Mouse (Mus musculus): ENCODE results near the gene Cdkn2a.

DNA sequence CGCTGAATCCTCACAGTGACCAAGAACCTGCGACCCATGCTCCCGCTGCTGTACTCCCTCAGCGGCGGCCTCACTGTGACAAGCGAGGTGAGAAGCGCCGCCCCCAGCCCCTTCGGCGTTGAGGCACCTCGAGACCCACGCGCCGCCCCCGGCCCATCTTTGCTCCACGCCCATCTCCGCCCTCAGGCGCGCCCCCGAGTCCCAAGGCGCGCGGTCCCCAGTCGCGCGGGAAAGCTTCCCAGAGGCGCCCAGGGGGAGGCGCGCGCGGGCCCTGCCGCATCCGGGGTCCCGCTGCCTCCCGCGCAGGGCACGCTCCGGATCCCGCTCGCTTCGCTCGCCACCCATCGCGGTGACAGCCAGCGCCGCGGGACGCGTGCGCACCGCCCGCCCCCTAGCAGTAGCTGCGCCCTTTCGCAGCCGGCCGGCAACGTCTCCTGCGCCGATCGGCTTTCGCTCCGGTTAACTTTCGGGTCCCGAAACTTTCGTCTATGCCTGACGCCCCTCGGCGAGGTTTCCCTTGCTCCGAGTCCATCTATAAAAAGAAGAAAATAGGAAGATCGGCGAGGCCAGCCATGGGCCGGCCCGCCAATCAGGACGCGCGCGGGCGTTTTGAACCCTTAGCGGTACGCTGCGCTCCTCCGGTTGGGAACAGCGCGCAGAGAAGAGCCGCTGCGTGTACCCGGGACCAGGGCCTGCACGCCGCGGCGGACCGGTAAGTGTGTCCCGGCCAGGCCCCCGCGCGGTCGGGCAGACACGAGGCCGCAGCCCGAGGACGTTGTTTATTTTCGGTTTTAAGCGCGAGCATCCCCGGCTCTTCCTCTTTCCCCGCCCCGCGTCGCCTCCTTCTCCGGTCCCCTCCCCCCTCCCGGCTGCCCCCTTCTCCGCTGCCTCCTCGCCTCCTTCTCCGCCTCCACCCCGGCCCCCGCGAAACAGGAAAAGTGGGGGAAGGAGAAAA, at the start of gene Cdkn2a:
- TF ChIP-seq CTCF (IDR thresholded peaks at IDR 0.05; ENCODE audit: low read depth), result 0 out of 2 replicates have a peak, but pooled peaks have one; percentile 24
- TF ChIP-seq EP300 (IDR thresholded peaks at IDR 0.05; ENCODE audit: low read depth), result no peak
